Mouse (Mus musculus) CH12.LX (cell line): ENCODE measurements around the gene Cuedc1.

Experiments
- CTCF ChIP-seq, 2 experiments: IDR thresholded peaks in 1 of 2; conservative IDR thresholded peaks in 1 of 2; 2 replicates each; pipeline ENCODE4 v1.5.1; 2011 to 2012; ENCODE audit warnings: low read depth in 2 of 2, low read length in 2 of 2, improper control_type of control experiment in 1 of 2, inconsistent platforms in 1 of 2, mild to moderate bottlenecking in 1 of 2, moderate library complexity in 1 of 2
- MAFK ChIP-seq: IDR thresholded peaks from 2 replicates; pipeline ENCODE4 v1.6.1; 2011; ENCODE audit warnings: low read length, improper control_type of control experiment; ENCODE audit not compliant: insufficient replicate concordance

DNA sequence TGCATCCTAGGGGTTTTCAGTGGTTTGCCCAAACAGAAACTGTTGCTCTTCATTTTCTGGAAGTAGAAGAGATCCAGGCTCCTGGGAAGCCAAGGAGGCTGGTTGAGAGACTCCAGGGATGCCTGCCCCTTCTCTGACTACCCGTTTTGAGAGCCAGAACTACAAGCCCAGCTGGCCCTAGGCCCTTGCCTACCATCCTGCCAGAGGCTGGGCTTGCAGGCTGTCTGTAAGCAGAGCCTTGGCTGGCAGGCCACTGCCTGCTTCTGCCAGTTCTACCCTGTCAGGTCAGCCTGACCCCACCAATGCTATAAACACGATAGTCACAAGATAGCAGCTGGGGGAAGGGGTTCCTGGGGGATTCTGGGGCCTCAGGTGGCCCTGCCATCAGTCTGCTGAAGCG is 57.6 kb downstream of the Cuedc1 start:
- no peak for TF ChIP-seq MAFK
- no peak for TF ChIP-seq CTCF (conservative IDR thresholded peaks at IDR 0.05 in 1 of 2, IDR thresholded peaks at IDR 0.05 in 1 of 2; ENCODE audit: low read depth in 2 of 2, low read length in 2 of 2)
